Mouse (Mus musculus): ENCODE measurements around the gene Sfpq.

DNA sequence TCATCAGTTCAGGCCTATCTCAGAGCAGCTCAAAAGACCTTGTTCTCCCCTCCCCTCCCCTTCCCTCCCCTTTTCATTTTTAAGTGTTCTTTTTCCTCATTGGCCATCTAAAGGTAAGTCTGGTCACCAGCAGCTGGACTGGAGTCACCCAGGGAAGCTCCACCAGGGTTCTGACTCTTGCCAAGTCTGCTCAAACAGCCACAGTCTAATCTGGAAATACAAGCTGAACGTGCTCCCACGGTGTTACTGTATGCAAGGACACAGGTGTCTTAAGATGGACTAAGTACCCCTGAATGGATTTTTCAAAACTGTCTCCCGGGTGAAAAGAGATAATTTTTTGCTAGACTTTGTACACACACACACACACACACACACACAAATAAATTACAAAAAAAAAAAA, 37.8 kb upstream of the Sfpq start:
- TF ChIP-seq CTCF (IDR thresholded peaks at IDR 0.05; ENCODE audit: low read depth, low read length) (no peak), POLR2A (IDR thresholded peaks at IDR 0.05; ENCODE audit: insufficient read depth, low read length) (no peak), EP300 (IDR thresholded peaks at IDR 0.05; ENCODE audit: insufficient read depth, low read depth, low read length) (no peak)
